Mouse (Mus musculus) erythroblast, embryonic 14.5 days (primary cell): Measurements from ENCODE around the gene Vmn2r9.
"Not testable (repeated sequence)": the region's sequence is repeated elsewhere in the genome, so short reads cannot be mapped to it uniquely, and the experiment has no call there.

Experiments
- GATA1 ChIP-seq: IDR thresholded peaks from 2 replicates; pipeline ENCODE4 v1.6.1; 2012; ENCODE audit warnings: low read length, inconsistent platforms, mixed read lengths
- TAL1 ChIP-seq: IDR thresholded peaks from 3 replicates; pipeline ENCODE4 v1.6.1; 2012; ENCODE audit warnings: low read length, inconsistent platforms, mixed read lengths

GRCm38 (mm10) chr5:108795263-108795662 lies 57.1 kb downstream of the Vmn2r9 start, which contains the start of gene Tmed11:
- TF ChIP-seq GATA1, TAL1: not testable (repeated sequence)
